Mouse (Mus musculus): ENCODE measurements at regions not wholly inside any gene's neighbourhood (a gene's known extent, or its start where the extent isn't known, plus 50 kb on each side); places are given as distances from the start of the nearest gene placed in this dataset.

DNA sequence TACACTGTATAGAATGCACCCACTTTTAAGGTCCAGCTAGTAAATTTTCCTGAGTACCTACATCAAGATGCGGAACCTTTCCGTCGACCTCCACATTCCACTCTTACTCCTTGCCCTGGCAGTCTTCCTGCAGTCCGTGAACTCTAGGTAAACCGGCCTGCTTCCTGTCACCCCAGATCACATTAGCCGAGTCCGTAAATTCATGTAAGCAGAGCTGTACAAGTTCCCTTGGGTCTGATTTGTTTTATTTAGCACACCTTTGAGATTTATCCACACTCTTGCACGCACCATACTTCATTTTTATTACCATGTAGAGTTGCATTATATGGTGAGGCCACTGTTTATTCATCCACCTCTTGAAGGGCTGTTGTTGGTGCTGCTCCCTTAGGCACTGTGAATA is 106.9 kb downstream of the Tmem170b start:
- TF ChIP-seq POLR2A (IDR thresholded peaks at IDR 0.05; ENCODE audit: control insufficient read depth in 1 of 2, insufficient read depth in 1 of 2, low read depth in 1 of 2, low read length in 2 of 2, poor library complexity in 1 of 2) (no peak), NELFE (IDR thresholded peaks at IDR 0.05; ENCODE audit: low read depth, low read length) (no peak), CHD2 (IDR thresholded peaks at IDR 0.05; ENCODE audit: low read length) (no peak), CTCF (IDR thresholded peaks at IDR 0.05 in 2 of 3, conservative IDR thresholded peaks at IDR 0.05 in 1 of 3; ENCODE audit: control insufficient read depth in 1 of 3, insufficient read depth in 1 of 3, low read depth in 2 of 3, low read length in 3 of 3, poor library complexity in 1 of 3, severe bottlenecking in 1 of 3) (no peak), ZC3H11A (IDR thresholded peaks at IDR 0.05; ENCODE audit: low read depth, low read length) (no peak), TBP (IDR thresholded peaks at IDR 0.05; ENCODE audit: low read depth, low read length) (no peak), MEF2A (IDR thresholded peaks at IDR 0.05; ENCODE audit: extremely low read depth, insufficient replicate concordance, low read depth, low read length, poor library complexity, severe bottlenecking) (no peak), EP300 (IDR thresholded peaks at IDR 0.05; ENCODE audit: low read depth in 1 of 2, low read length in 2 of 2) (no peak), NRF1 (IDR thresholded peaks at IDR 0.05; ENCODE audit: insufficient read depth, low read depth, low read length, poor library complexity, severe bottlenecking) (no peak)
